Mouse (Mus musculus) embryonic fibroblast, embryonic 13.5 days (primary cell): ENCODE measurements around the gene Zfp691.

ENCODE experiments used
- CTCF ChIP-seq: IDR thresholded peaks from 2 replicates; pipeline ENCODE4 v1.5.1; 2011; ENCODE audit warnings: mild to moderate bottlenecking, control low read depth, low read length, moderate library complexity, borderline replicate concordance; ENCODE audit not compliant: insufficient read depth
- POLR2A ChIP-seq: IDR thresholded peaks from 2 replicates; pipeline ENCODE4 v1.6.1; 2011; ENCODE audit warnings: low read depth, mild to moderate bottlenecking, control low read depth, low read length, moderate library complexity

DNA sequence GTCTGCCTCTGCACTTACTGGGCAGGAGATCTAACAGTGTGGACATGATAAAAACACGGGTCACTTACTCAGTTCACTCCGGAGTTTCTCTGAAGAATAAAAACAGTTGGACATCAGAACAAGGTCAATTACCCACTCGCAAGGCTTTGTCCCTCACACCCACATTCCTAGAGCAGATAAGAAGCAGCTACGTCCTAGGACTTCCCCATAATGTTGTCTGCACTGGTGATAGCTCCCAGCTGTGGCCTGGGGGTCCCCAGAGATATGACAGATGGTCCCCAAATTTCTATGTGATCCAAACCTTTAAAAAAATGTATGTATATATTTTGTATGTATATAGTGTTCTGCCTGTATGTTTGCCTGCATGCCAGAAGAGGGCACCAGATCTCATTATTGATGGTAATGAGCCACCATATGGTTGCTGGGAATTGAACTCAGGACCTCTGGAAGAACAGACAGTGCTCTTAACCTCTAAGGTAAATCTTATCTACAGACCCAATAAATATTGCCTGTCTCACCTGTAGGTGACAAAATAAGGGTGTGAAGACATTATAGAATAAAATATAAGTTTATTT, 6.2 kb upstream of the Zfp691 start:
- TF ChIP-seq POLR2A (no peak), CTCF (no peak)
